Mouse (Mus musculus) erythroblast, embryonic 14.5 days (primary cell): ENCODE measurements around the gene Shisa7.
"Not testable (repeated sequence)": the region's sequence is repeated elsewhere in the genome, so short reads cannot be mapped to it uniquely, and the experiment has no call there.

Experiments
- GATA1 ChIP-seq: IDR thresholded peaks from 2 replicates; pipeline ENCODE4 v1.6.1; 2012; ENCODE audit warnings: low read length, inconsistent platforms, mixed read lengths
- TAL1 ChIP-seq: IDR thresholded peaks from 3 replicates; pipeline ENCODE4 v1.6.1; 2012; ENCODE audit warnings: low read length, inconsistent platforms, mixed read lengths

DNA sequence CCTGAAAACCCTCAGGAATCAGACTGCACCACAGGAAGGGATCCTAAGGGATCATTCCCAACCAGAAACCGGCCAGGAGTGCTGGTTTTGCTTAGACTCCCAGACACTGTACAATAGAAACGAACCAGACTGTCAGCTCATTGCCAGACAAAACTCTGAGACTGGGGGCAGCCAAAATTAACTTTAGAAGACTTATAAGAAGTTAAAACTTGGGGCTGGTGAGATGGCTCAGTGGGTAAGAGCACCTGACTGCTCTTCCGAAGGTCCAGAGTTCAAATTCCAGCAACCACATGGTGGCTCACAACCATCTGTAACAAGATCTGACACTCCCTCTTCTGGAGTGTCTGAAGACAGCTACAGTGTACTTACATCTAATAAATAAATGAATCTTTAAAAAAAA lies 16.4 kb upstream of the Shisa7 start:
- TF ChIP-seq GATA1, TAL1: not testable (repeated sequence)
